Mouse (Mus musculus): ENCODE results near the gene Dnajb12.
"Not testable (repeated sequence)": the region's sequence is repeated elsewhere in the genome, so short reads cannot be mapped to it uniquely, and the experiment has no call there.

Gene Dnajb12

DNA sequence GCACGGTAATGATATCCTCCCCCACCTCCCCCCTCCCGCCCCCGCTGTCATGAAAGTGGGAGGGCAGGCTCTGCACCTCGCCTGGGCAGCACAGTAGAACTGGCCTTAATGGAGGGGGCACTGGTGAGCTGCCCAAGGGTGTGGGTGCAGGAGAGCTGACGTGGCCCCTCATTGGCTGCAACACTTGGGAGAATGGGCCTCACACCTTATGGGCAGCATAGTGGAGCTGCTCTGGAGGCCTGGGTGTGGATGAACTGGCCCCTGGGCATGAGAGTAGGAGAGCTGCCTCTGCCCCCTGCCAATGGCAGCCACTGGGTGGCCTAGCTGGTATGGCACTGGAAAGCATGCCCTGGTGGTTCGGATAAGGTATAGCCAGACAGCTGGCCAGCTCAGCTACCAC is 9.3 kb upstream of the Dnajb12 start:
- in situ Hi-C loops (cut with MboI, MseI), result no loop called here

DNA sequence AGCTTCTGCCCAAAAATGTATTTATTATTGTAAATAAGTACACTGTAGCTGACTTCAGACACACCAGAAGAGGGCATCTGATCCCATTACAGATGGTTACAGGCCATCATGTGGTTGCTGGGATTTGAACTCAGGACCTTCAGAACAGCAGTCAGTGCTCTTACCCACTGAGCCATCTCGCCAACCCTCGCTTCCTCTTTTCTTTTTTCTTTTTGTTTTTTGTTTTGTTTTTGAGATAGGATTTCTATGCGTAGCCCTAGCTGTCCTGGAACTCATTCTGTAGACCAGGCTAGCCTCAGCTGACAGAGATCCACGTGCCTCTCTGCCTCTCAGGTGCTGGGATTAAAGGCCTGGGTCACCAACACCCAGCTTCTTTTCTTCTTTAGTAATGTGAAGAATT is 6.7 kb upstream of the Dnajb12 start:
- in situ Hi-C loops (cut with MboI, MseI), result not testable (repeated sequence)

DNA sequence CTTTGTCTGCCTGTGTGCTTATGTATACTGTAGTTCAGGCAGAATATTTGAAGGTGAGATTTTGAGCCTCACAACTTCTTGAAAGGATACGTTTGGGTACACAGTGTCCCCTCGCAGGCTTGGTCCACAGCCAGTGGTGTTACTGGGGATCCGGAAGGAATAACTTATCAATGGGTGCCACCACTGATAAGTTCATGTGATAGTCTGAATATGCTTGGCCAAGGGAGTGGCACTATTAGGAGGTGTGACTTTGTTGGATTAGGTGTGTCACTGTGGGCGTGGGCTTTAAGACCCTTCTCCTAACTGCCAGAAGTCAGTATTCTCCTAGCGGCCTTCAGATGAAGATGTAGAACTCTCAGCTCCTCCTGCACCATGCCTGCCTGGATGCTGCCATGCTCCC is 6.2 kb upstream of the Dnajb12 start:
- in situ Hi-C loops (cut with MboI, MseI), result no loop called here

DNA sequence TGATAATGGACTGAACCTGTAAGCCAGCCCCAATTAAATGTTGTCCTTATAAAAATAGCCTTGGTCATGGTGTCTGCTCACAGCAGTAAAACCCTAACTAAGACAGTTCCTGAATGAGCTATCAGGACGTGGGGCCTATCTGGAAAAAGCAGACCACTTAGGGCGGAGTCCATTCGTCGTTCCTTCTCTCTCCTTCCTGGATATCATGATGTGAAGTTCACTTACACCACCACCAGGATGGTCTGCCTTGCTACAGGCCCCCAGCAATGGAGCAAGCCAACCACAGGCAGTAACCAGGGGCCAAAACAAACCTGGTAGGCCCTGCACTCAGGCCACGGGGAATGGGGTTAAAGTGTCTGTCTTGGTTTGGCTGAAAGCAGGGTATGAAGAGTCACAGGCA is 5.7 kb upstream of the Dnajb12 start:
- in situ Hi-C loops (cut with MboI, MseI), result no loop called here

DNA sequence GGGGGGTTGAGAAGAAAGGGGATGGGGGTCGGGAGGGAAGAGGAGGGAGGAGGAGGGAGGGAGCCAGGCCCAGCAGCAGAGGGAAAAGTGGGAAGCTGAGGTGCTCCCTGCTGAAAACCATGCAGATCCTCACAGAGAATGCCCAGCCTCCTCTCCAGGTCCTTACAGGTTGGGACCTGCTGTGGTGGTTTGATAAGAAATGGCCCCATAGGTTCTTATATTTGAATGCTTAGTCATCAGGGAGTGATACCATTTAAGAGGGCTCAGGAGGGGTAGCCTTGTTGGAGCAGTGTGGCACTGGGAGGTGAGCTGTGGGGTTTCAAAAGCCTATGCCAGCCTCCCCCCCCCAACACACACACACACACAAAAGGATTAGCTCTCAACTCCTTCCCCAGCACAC is 4.0 kb upstream of the Dnajb12 start:
- in situ Hi-C loops (cut with MboI, MseI), result no loop called here

DNA sequence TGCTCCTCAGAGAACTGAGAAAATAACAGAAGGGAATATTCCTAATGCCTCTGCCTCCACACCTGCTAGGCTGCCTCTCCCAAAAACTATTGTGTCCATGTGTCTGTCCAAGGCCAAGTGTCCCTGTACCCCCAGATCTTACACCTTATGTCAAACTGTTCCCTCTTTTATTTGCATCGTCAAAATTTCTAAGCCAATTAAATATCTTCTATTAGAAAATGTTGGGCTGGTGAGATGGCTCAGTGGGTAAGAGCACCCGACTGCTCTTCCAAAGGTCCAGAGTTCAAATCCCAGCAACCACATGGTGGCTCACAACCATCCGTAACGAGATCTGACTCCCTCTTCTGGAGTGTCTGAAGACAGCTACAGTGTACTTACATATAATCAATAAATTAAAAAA is 2.7 kb upstream of the Dnajb12 start:
- in situ Hi-C loops (cut with MboI, MseI), result not testable (repeated sequence)

- in situ Hi-C loops (cut with MboI, MseI), result no loop called here
Measured at GRCm38 (mm10) chr10:59877421-59878117, 1.8 kb upstream of the Dnajb12 start.

DNA sequence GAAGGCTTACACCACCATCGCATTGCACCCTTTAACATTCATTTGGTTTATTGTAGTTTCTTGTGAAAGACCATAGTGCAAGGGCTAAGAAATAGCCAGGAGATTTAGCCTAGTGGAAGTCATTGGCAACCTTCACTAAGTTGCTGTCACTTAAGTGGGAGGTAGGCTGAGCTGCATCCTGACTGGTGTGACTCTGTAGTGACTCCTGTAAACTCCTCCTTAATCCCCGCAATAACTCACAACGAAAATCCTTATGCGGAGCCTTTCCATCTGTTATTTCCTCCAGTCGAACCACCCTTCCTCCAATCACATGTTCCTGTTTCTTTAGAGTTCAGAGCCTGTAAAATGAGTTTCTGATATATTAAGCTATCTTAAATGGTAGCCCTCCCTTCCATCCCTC is 533 bp upstream of the Dnajb12 start:
- in situ Hi-C loops (cut with MboI, MseI), result no loop called here

- in situ Hi-C loops (cut with MboI, MseI), result no loop called here
Measured at GRCm38 (mm10) chr10:59880029-59880386, 652 bp downstream of the Dnajb12 start.

GRCm38 (mm10) chr10:59880837-59881236 is 1.5 kb downstream of the Dnajb12 start:
- in situ Hi-C loops (cut with MboI, MseI), result no loop called here

DNA sequence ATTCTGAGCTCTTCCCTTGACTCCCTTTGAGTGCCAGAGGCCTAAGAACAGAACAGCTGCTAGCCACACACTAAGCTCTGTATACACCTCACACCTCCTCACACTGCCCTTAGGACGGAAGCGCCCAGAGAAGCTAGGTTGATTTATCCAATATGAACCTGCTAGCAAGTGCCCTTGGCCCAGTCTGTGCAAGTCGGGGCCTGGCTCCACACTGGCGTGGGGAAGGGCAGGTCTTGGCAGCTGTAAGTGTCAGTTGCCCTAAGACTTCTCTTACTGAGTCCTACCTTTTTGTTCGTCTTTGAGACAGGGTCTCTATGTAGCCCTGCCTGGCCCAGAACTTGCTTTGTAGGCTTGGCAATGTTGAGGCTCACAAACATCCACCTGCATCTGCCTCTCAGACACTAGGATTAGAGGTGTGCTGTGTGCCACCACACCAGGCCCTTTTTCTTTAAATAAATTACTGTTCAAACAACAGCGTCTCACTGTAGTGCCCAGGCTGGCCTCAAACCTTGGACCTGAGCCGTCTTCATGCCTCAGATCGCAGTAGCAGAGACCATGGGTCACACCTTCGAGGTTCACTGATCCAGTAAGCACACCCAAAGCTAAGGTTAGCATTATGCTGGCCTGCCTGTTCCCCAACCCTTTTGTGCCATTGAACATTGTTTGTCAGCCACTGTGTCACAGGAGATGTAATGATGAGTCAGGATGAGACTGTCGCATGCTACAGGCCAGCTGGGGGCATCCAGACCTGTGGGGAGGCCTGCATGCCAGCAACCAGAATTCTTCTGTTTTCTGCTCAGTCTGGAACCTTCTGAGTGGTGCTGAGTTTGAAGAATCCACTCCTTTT is 5.2 kb downstream of the Dnajb12 start:
- in situ Hi-C loops (cut with MboI, MseI), result loop anchor here in 1 of 2 experiments (5.0 kb wide), 1 partner anchor 183 kb away; no protein-coding TSS in a partner anchor

DNA sequence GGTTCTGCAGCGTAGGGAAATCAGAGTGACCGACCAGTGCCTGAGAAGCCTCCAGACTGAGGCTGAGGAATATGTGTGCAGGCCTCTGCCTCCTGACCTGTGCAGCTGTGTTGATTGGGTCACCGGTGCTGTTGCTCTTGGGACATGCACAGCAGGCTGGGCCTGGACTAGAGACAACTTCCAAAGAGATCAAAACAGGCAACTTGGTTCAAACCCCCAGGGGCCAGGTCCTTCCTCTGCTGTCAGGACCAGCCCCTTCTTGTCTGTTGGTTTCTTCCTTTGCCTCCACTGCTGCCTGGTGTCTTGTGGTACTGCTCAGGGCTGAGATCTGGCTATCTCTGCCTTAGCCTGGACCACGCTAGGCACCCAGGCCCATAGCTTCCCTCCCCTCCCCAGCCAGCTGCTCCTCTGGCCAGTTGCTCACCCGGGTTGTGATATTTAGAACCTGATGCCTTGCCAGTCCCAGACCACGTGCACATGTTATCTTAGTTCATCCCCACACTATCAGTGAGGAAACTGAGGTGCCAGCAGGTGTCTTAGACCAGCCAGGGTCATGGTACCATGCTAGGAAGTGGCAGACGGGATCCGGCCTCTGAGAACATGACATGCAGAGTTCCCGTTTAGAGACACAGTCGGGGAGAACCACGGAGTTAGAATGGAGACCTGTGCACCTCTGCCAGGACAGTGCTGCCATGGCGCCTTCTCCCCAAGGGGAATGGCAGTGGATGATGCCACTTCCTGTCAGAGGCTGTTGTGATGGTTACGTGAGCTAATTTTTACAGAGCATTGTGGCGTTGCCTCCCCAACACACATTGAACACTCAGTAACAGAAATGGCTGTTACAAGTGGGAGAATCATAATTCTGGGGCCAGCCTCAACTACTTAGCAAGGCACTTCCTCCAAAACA is 6.1 kb downstream of the Dnajb12 start:
- in situ Hi-C loops (cut with MboI, MseI), result loop anchor here in 1 of 2 experiments (5.0 kb wide), 1 partner anchor 182 kb away; no protein-coding TSS in a partner anchor

DNA sequence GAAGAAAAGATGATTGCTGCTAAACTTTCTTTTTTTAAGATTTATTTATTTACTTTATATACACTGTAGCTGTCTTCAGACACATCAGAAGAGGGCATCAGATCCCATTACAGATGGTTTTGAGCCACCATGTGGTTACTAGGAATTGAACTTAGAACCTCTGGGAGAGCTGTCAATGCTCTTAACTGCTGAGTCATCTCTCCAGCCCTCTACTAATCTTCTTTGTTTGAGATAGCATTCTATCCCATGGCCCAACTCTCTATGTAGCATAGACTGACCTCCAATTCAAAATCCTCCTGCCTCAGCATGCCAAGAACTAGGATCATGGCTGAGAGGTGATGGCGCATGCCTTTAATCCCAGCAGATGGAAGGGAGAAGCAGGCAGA is 6.7 kb downstream of the Dnajb12 start:
- in situ Hi-C loops (cut with MboI, MseI), result loop anchor here in 1 of 2 experiments (5.0 kb wide), 1 partner anchor 181 kb away; no protein-coding TSS in a partner anchor

- in situ Hi-C loops (cut with MboI, MseI), result loop anchor here in 1 of 2 experiments (5.0 kb wide), 1 partner anchor 180 kb away; no protein-coding TSS in a partner anchor
Measured at GRCm38 (mm10) chr10:59887432-59887831, 8.1 kb downstream of the Dnajb12 start.

- in situ Hi-C loops (cut with MboI, MseI), result loop anchor here in 1 of 2 experiments (5.0 kb wide), 1 partner anchor 178 kb away; no protein-coding TSS in a partner anchor
Measured at GRCm38 (mm10) chr10:59889339-59889738, 10.0 kb downstream of the Dnajb12 start.

- in situ Hi-C loops (cut with MboI, MseI), result loop anchor here (5.0 kb wide), 2 partner anchors 122 to 177 kb away; no protein-coding TSS in a partner anchor
Measured at GRCm38 (mm10) chr10:59889953-59890751, 10.8 kb downstream of the Dnajb12 start.

DNA sequence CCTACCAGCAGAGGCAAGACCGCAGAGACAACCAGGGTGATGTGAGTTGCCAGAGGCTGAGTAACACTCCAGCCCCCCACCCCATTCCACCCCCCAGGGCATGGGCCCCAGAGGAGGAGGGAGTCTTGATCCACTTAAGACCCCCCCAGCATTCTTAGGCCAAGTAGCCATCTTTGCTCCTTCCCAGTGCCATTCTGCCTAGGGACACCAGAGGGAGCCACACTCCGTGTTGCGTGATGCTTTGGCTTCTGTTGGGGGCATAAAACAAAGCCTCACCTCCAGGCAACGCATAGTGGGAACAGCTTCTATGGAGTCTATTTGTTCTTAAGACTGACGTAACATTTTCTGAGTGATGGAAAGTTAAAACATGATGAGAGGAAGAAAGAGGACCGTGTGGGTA is 13.6 kb downstream of the Dnajb12 start:
- in situ Hi-C loops (cut with MboI, MseI), result loop anchor here in 1 of 2 experiments (5.0 kb wide), 1 partner anchor 119 kb away; no protein-coding TSS in a partner anchor

- in situ Hi-C loops (cut with MboI, MseI), result loop anchor here (5.0 kb wide), 3 partner anchors 53 to 118 kb away; partner anchors contain the start of gene Ddit4 (in 1 of the 2)
Measured at GRCm38 (mm10) chr10:59894251-59895160, 15.2 kb downstream of the Dnajb12 start.

Data from T-helper 17 cell (primary cell).